Mouse (Mus musculus): ENCODE data around the gene Exosc9. TPM values are rescaled to one million over a fixed set of nuclear protein-coding genes. Genes with fewer than 3 reads are reported as not detected.

Exosc9 gene
- polyA plus RNA-seq, 1 experiment from 2014 or later = 101 TPM

Other genes starting within 250 kb of the Exosc9 start
- 85.6 and 111 TPM in 2 replicates for gene Anxa5, start 76.7 kb upstream of the Exosc9 start, polyA plus RNA-seq (2014; fragmentation: Nextera tagmentation; extraction: Ambion mirVana)
- 0.43 and 0.92 TPM in 2 replicates for gene 1810062G17Rik, start 76.7 kb upstream of the Exosc9 start, polyA plus RNA-seq (2014; fragmentation: Nextera tagmentation; extraction: Ambion mirVana)
- 0.64 and 0.99 TPM in 2 replicates for gene Gm11549, start 30.8 kb upstream of the Exosc9 start, polyA plus RNA-seq (2014; fragmentation: Nextera tagmentation; extraction: Ambion mirVana)
- 333 and 338 TPM in 2 replicates for gene Ccna2, start 19.5 kb downstream of the Exosc9 start, polyA plus RNA-seq (2014; fragmentation: Nextera tagmentation; extraction: Ambion mirVana)
- gene Bbs7, start 60.9 kb downstream of the Exosc9 start, polyA plus RNA-seq (2014; fragmentation: Nextera tagmentation; extraction: Ambion mirVana) = 23.4 and 23.5 TPM in 2 replicates
- gene Trpc3, start 137.6 kb downstream of the Exosc9 start, polyA plus RNA-seq (2014; fragmentation: Nextera tagmentation; extraction: Ambion mirVana) = 4.0 and 7.0 TPM in 2 replicates

Measured in forebrain, embryonic 11.5 days (tissue).